ENCODE assay signal across 21 mouse cellular contexts in genomic region chr7:81489649-81490048, GRCm38 (mm10). TPM values are rescaled to one million over a fixed set of nuclear protein-coding genes. Genes with fewer than 3 reads are reported as not detected.
DNase-seq lines count a peak whose midpoint lies in the region; ATAC-seq lines count a peak whose summit lies in the region.
"Had no signal": no experiment of that assay in that cellular context is flagged by ENCODE, and none has a peak within 500 bp of the region (broad histone marks: within the 10 kb centered on the region; RNA-seq: fewer than 3 reads in every experiment).

No protein-coding gene starts in this region.

- H3K4me3 ChIP-seq in heart, embryonic 10.5 days = peak overlapping the region; percentile 16; the same call in 1 of the 2 replicates
- H3K4me3 ChIP-seq: limb, embryonic 13.5 days had no signal

- H3K27ac ChIP-seq in heart, embryonic 10.5 days = no peak overlapping the region
- H3K27ac ChIP-seq: limb, embryonic 13.5 days had no signal

- peaks cover 10% of the 10 kb centered on the region for H3K4me1 ChIP-seq in heart, embryonic 10.5 days
- H3K4me1 ChIP-seq: limb, embryonic 13.5 days had no signal

- intact Hi-C loops in heart, postnatal 36 days (cut with DNase I) = no loop called here

- peaks cover 29% of the 10 kb centered on the region for H3K27me3 ChIP-seq in heart, embryonic 10.5 days (ENCODE audit: insufficient read depth, poor library complexity, severe bottlenecking)

- 12% methylated on average over 9 of the region's 9 CpGs for WGBS in heart, embryonic 10.5 days

- ATAC-seq in activated CD4-positive, CD25-positive, alpha-beta regulatory T cell, adult 4 months = no peak

- H3K36me3 ChIP-seq in heart, embryonic 10.5 days = no peaks in the 10 kb centered on the region
- H3K36me3 ChIP-seq: limb, embryonic 13.5 days had no signal

- H3K9me3 ChIP-seq in heart, embryonic 10.5 days = no peaks in the 10 kb centered on the region
- H3K9me3 ChIP-seq: limb, embryonic 13.5 days had no signal

- no peak for DNase-seq in heart, embryonic 10.5 days (ENCODE audit: low spot score)
- DNase-seq in heart, postnatal 36 days = no peak
- DNase-seq in kidney, postnatal 4 days = peak; percentile 43 to 54
- no peak for DNase-seq in kidney, postnatal 36 days
- peak; percentile 63 for DNase-seq in NIH3T3 (ENCODE audit: low read depth)
- peak; percentile 43 for DNase-seq in mesoderm, embryonic 11.5 days (ENCODE audit: low read depth, low spot score)
- no peak for DNase-seq in gastrocnemius, postnatal 25 days
- DNase-seq: cerebellum, adult 11 months; kidney, adult 18-20 months; lung, postnatal 4 days; right cerebral cortex, postnatal 4 days had no signal

RNA-seq across cellular contexts. Expression of gene Ap3b2, which starts 4.1 kb away (rescaled TPM):
- polyA plus RNA-seq in heart, embryonic 10.5 days (2016; fragmentation: Nextera tagmentation; extraction: Ambion mirVana) = 12.9 and 16.8 TPM in 2 replicates
- under 1 TPM in 1 of 2 experiments, not detected in 1; 0.44 TPM for total RNA-seq in heart, postnatal 36 days (2021)
- under 1 TPM; 0.38 to 0.51 TPM for total RNA-seq in gastrocnemius, postnatal 25 days (2021)
- polyA plus RNA-seq in activated CD4-positive, CD25-positive, alpha-beta regulatory T cell, adult 4 months (2017; shearing (Covaris generic)) = not detected
- total RNA-seq: granulocyte monocyte progenitor cell, adult 5-6 weeks; hematopoietic stem cell, adult 5-6 weeks; MEL; monocyte, adult 5-6 weeks had no signal

RNA-seq across cellular contexts. Expression of gene BC048679, which starts 8.4 kb away (rescaled TPM):
- polyA plus RNA-seq in heart, embryonic 10.5 days (2016; fragmentation: Nextera tagmentation; extraction: Ambion mirVana) = not detected in 2 replicates
- not detected for total RNA-seq in heart, postnatal 36 days (2021)
- total RNA-seq in gastrocnemius, postnatal 25 days (2021) = 1 to 10 TPM in 1 of 2 experiments, under 1 TPM in 1; 0.46 to 1.1 TPM
- polyA plus RNA-seq in activated CD4-positive, CD25-positive, alpha-beta regulatory T cell, adult 4 months (2017; shearing (Covaris generic)) = not detected
- total RNA-seq: granulocyte monocyte progenitor cell, adult 5-6 weeks; hematopoietic stem cell, adult 5-6 weeks; layer of hippocampus, postnatal 14 days; MEL; monocyte, adult 5-6 weeks had no signal
- polyA plus RNA-seq: cortical plate, adult 2 months; limb, embryonic 13.5 days; liver, embryonic 16.5 days; thymus, postnatal 0 days had no signal

RNA-seq across cellular contexts. Expression of gene Cpeb1, which starts 34.4 kb away (rescaled TPM):
- polyA plus RNA-seq in heart, embryonic 10.5 days (2016; fragmentation: Nextera tagmentation; extraction: Ambion mirVana) = 1.8 and 3.1 TPM in 2 replicates
- 10 to 100 TPM; 11.4 to 15.8 TPM for total RNA-seq in heart, postnatal 36 days (2021)
- total RNA-seq in gastrocnemius, postnatal 25 days (2021) = 10 to 100 TPM; 14.4 to 17.2 TPM
- polyA plus RNA-seq in activated CD4-positive, CD25-positive, alpha-beta regulatory T cell, adult 4 months (2017; shearing (Covaris generic)) = not detected
- total RNA-seq: granulocyte monocyte progenitor cell, adult 5-6 weeks; hematopoietic stem cell, adult 5-6 weeks; MEL had no signal
- polyA plus RNA-seq: liver, embryonic 16.5 days had no signal

Comparison
In these comparisons a context has a peak if more than half of its experiments do, and no peak if none do; other contexts are left out.
1. DNase-seq: peak in kidney, postnatal 4 days (2 of 2), NIH3T3 (single experiment) and mesoderm, embryonic 11.5 days (single experiment); none in heart, embryonic 10.5 days (single experiment), heart, postnatal 36 days (0 of 2), kidney, postnatal 36 days (0 of 2) and gastrocnemius, postnatal 25 days (single experiment).